Mouse (Mus musculus): ENCODE data around the gene Tubg1. TPM values are rescaled to one million over a fixed set of nuclear protein-coding genes. Genes with fewer than 3 reads are reported as not detected.

The Tubg1 gene
- polyA plus RNA-seq, 1 experiment from 2014 or later = 20.8 TPM

GRCm38 (mm10) chr11:101174389-101174745 lies 54.6 kb downstream of the Tubg1 start:
- Histone ChIP-seq H3K4me3 (ENCODE audit: low read depth, low read length) (peak overlapping the region; percentile 40), H3K4me1 (ENCODE audit: insufficient read depth) (peaks cover 48% of the 10 kb centered on the region), H3K9ac (replicated peaks) (peak overlapping the region; percentile 44; the same call in 1 of the 2 replicates), H3K27ac (ENCODE audit: low read depth) (no peak overlapping the region), H3K9me3 (ENCODE audit: low read length) (no peaks in the 10 kb centered on the region), H3K4me2 (ENCODE audit: low read depth, low read length) (peak overlapping the region; percentile 72), H3K36me3 (replicated peaks; ENCODE audit: insufficient read depth, low read length) (no peaks in the 10 kb centered on the region), H3K27me3 (ENCODE audit: insufficient read depth, low read length) (peaks cover 83% of the 10 kb centered on the region)
- ATAC-seq (no peak), DNase-seq (no peak)
- TF ChIP-seq CTCF (IDR thresholded peaks at IDR 0.05; ENCODE audit: low read depth) (no peak), EP300 (IDR thresholded peaks at IDR 0.05; ENCODE audit: low read depth) (no peak)
- 40% methylated on average over 9 of the region's 9 CpGs for WGBS (ENCODE audit: insufficient replicate concordance)

DNA sequence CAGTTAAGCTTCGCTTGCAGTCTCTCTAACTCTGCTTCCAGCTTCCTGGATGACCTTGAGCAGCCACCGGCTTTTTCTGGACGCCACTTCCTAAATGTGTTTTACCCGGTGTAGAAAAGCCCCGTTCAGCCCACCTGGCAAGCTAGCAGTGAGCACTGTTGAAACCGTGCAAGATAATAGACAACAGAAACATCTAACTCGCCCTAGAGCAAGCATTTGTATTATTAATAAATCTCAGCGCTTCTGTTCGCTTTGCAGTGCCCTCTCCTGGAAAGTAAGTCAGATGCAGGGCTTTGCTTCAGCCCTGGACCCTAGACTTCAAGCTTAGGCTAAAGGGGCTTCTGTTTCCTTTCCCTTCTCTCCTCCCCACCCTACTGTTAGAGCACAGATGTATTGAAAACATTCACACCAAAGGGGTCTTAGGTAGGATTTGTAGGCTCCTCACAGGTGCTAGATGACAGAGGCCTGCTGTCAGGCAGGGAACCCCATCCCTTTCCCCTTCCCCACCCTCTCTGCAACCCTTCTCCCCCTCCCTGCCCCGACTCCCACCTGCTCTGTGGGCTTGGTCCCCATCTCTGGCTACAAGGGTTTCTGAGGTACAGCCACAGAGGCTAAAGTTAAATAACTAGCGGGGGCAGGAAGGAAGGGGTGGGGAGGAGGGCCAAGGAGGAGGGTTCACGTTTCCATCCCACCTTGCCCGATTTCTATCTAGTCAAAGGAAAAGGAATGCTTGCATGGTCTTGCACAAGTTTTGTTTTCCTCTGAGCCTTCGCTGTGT lies 55.3 kb downstream of the Tubg1 start, which contains the start of gene Ccr10:
Gene Ccr10, minus strand, starts transcription at position 593 of the 778 bp plus-strand sequence.
- H3K4me2 ChIP-seq (ENCODE audit: low read depth, low read length) = peak within 1 kb of the TSS; percentile 72
- TF ChIP-seq CTCF (IDR thresholded peaks at IDR 0.05; ENCODE audit: low read depth) = peak; percentile 46
- TF ChIP-seq EP300 (IDR thresholded peaks at IDR 0.05; ENCODE audit: low read depth) = no peak
- no peak within 1 kb of the TSS for H3K27ac ChIP-seq (ENCODE audit: low read depth)
- WGBS (ENCODE audit: insufficient replicate concordance) = 23% methylated on average over 14 of the region's 14 CpGs
- DNase-seq (no peak), ATAC-seq (no peak)
- H3K36me3 ChIP-seq (replicated peaks; ENCODE audit: insufficient read depth, low read length) = no peaks in the 10 kb centered on the region
- peak within 1 kb of the TSS; percentile 44; the same call in 1 of the 2 replicates for H3K9ac ChIP-seq (replicated peaks)
- H3K9me3 ChIP-seq (ENCODE audit: low read length) = no peaks in the 10 kb centered on the region
- peaks cover 76% of the 10 kb centered on the region for H3K27me3 ChIP-seq (ENCODE audit: insufficient read depth, low read length)
- H3K4me1 ChIP-seq (ENCODE audit: insufficient read depth) = peaks cover 43% of the 10 kb centered on the region
- H3K4me3 ChIP-seq (ENCODE audit: low read depth, low read length) = peak within 1 kb of the TSS; percentile 40

- Histone ChIP-seq H3K4me3 (ENCODE audit: low read depth, low read length) (peak overlapping the region; percentile 13; the same call in 1 of the 2 replicates), H3K27me3 (ENCODE audit: insufficient read depth, low read length) (peaks cover 70% of the 10 kb centered on the region), H3K27ac (ENCODE audit: low read depth) (no peak overlapping the region), H3K36me3 (replicated peaks; ENCODE audit: insufficient read depth, low read length) (no peaks in the 10 kb centered on the region), H3K4me1 (ENCODE audit: insufficient read depth) (peaks cover 38% of the 10 kb centered on the region), H3K9ac (replicated peaks) (no peak overlapping the region), H3K9me3 (ENCODE audit: low read length) (no peaks in the 10 kb centered on the region), H3K4me2 (ENCODE audit: low read depth, low read length) (peak overlapping the region; percentile 59)
- ATAC-seq = no peak
- TF ChIP-seq CTCF (IDR thresholded peaks at IDR 0.05; ENCODE audit: low read depth) (no peak), EP300 (IDR thresholded peaks at IDR 0.05; ENCODE audit: low read depth) (no peak)
- no peak for DNase-seq
- WGBS (ENCODE audit: insufficient replicate concordance) = 8% methylated on average over 11 of the region's 11 CpGs
Observed at GRCm38 (mm10) chr11:101175636-101176116, 55.9 kb downstream of the Tubg1 start.

Small RNAs within 50 kb of the gene (microRNA-seq; reads per million reads assigned to microRNA genes)
- not detected for gene Gm27626

Other genes with a start within 250 kb of the Tubg1 start
- 44.9 and 53.7 TPM in 2 replicates for gene Stat3, start 180.4 kb upstream of the Tubg1 start, polyA plus RNA-seq (2015; fragmentation: Nextera tagmentation; extraction: Ambion mirVana)
- gene Cavin1, start 149.1 kb upstream of the Tubg1 start, polyA plus RNA-seq (2015; fragmentation: Nextera tagmentation; extraction: Ambion mirVana) = 27.5 and 28.5 TPM in 2 replicates
- gene Atp6v0a1, start 110.5 kb upstream of the Tubg1 start, polyA plus RNA-seq (2015; fragmentation: Nextera tagmentation; extraction: Ambion mirVana) = 25.0 and 29.4 TPM in 2 replicates
- gene Naglu, start 49.9 kb upstream of the Tubg1 start, polyA plus RNA-seq (2015; fragmentation: Nextera tagmentation; extraction: Ambion mirVana) = 19.1 and 19.3 TPM in 2 replicates
- gene Hsd17b1, start 41.5 kb upstream of the Tubg1 start, polyA plus RNA-seq (2015; fragmentation: Nextera tagmentation; extraction: Ambion mirVana) = 0.23 and 0.33 TPM in 2 replicates
- 38.5 and 42.9 TPM in 2 replicates for gene Coasy, start 37.4 kb upstream of the Tubg1 start, polyA plus RNA-seq (2015; fragmentation: Nextera tagmentation; extraction: Ambion mirVana)
- 24.1 and 26.1 TPM in 2 replicates for gene Mlx, start 32.7 kb upstream of the Tubg1 start, polyA plus RNA-seq (2015; fragmentation: Nextera tagmentation; extraction: Ambion mirVana)
- 8.1 and 8.2 TPM in 2 replicates for gene Psmc3ip, start 24.5 kb upstream of the Tubg1 start, polyA plus RNA-seq (2015; fragmentation: Nextera tagmentation; extraction: Ambion mirVana)
- gene Retreg3, start within 50 bp of the Tubg1 start, polyA plus RNA-seq (2015; fragmentation: Nextera tagmentation; extraction: Ambion mirVana) = 9.2 and 9.4 TPM in 2 replicates
- 0.12 and 0.22 TPM in 2 replicates for gene Tubg2, start 36.0 kb downstream of the Tubg1 start, polyA plus RNA-seq (2015; fragmentation: Nextera tagmentation; extraction: Ambion mirVana)
- 1.4 and 1.5 TPM in 2 replicates for gene Cntnap1, start 50.6 kb downstream of the Tubg1 start, polyA plus RNA-seq (2015; fragmentation: Nextera tagmentation; extraction: Ambion mirVana)
- 1.6 and 3.4 TPM in 2 replicates for gene Plekhh3, start 51.4 kb downstream of the Tubg1 start, polyA plus RNA-seq (2015; fragmentation: Nextera tagmentation; extraction: Ambion mirVana)
- gene Ccr10, start 55.5 kb downstream of the Tubg1 start, polyA plus RNA-seq (2015; fragmentation: Nextera tagmentation; extraction: Ambion mirVana) = 0.09 TPM in 2 replicates
- 4.2 and 5.0 TPM in 2 replicates for gene Ezh1, start 106.5 kb downstream of the Tubg1 start, polyA plus RNA-seq (2015; fragmentation: Nextera tagmentation; extraction: Ambion mirVana)
- 34.8 and 38.4 TPM in 2 replicates for gene Ramp2, start 126.1 kb downstream of the Tubg1 start, polyA plus RNA-seq (2015; fragmentation: Nextera tagmentation; extraction: Ambion mirVana)
- 75.9 and 81.1 TPM in 2 replicates for gene Vps25, start 133.8 kb downstream of the Tubg1 start, polyA plus RNA-seq (2015; fragmentation: Nextera tagmentation; extraction: Ambion mirVana)
- gene Wnk4, start 140.6 kb downstream of the Tubg1 start, polyA plus RNA-seq (2015; fragmentation: Nextera tagmentation; extraction: Ambion mirVana) = 1.6 and 2.2 TPM in 2 replicates
- 0.19 and 0.29 TPM in 2 replicates for gene Cntd1, start 159.1 kb downstream of the Tubg1 start, polyA plus RNA-seq (2015; fragmentation: Nextera tagmentation; extraction: Ambion mirVana)
- 79.9 and 86.6 TPM in 2 replicates for gene Coa3, start 159.2 kb downstream of the Tubg1 start, polyA plus RNA-seq (2015; fragmentation: Nextera tagmentation; extraction: Ambion mirVana)
- 65.1 and 72.3 TPM in 2 replicates for gene Becn1, start 182.3 kb downstream of the Tubg1 start, polyA plus RNA-seq (2015; fragmentation: Nextera tagmentation; extraction: Ambion mirVana)
- gene Psme3, start 196.3 kb downstream of the Tubg1 start, polyA plus RNA-seq (2015; fragmentation: Nextera tagmentation; extraction: Ambion mirVana) = 78.4 and 78.8 TPM in 2 replicates
- gene Aoc2, start 205.1 kb downstream of the Tubg1 start, polyA plus RNA-seq (2015; fragmentation: Nextera tagmentation; extraction: Ambion mirVana) = 0.44 and 0.60 TPM in 2 replicates
- 0.05 and 0.06 TPM in 2 replicates for gene Aoc3, start 210.7 kb downstream of the Tubg1 start, polyA plus RNA-seq (2015; fragmentation: Nextera tagmentation; extraction: Ambion mirVana)
- gene G6pc, start 247.6 kb downstream of the Tubg1 start, polyA plus RNA-seq (2015; fragmentation: Nextera tagmentation; extraction: Ambion mirVana) = 97.9 and 206 TPM in 2 replicates